8 mouse cellular contexts compared by ENCODE assay signal in genomic region chr6:55202913-55203910, GRCm38 (mm10). TPM values are rescaled to one million over a fixed set of nuclear protein-coding genes. Genes with fewer than 3 reads are reported as not detected.
DNase-seq lines count a peak whose midpoint lies in the region; ATAC-seq and TF ChIP-seq lines count a peak whose summit lies in the region.

Mindy4 (plus strand) TSS chr6:55203383.

- H3K4me2 ChIP-seq in forebrain, embryonic 14.5 days (ENCODE audit: low read length): peak within 1 kb of the TSS; percentile 54
- H3K4me2 ChIP-seq in liver, embryonic 15.5 days: peak within 1 kb of the TSS; percentile 79
- peak within 1 kb of the TSS; percentile 64 for H3K4me2 ChIP-seq in neural tube, embryonic 12.5 days (replicated peaks)

- DNase-seq in ES-E14 (ENCODE audit: low read depth, low spot score): peak; percentile 64
- DNase-seq in cerebellum, adult 11-12 months: peak; percentile 91
- peak; percentile 99 for DNase-seq in forebrain, embryonic 14.5 days (ENCODE audit: low spot score)
- DNase-seq in heart, postnatal 10 days: peak; percentile 93 to 94
- peak; percentile 87 to 93 for DNase-seq in kidney, postnatal 4 days

- ATAC-seq in forebrain, embryonic 14.5 days: peak; percentile 97
- peak; percentile 86 for ATAC-seq in liver, embryonic 15.5 days (ENCODE audit: insufficient read depth)
- ATAC-seq in neural tube, embryonic 12.5 days (ENCODE audit: low FRiP score, low read depth): peak; percentile 98

- H3K9ac ChIP-seq in ES-E14 (ENCODE audit: insufficient read depth, low read depth, low read length, poor library complexity, severe bottlenecking): no peak within 1 kb of the TSS; the same call in 1 of the 2 replicates
- H3K9ac ChIP-seq in forebrain, embryonic 14.5 days (ENCODE audit: low read length): peak within 1 kb of the TSS; percentile 57
- peak within 1 kb of the TSS; percentile 36; the same call in 1 of the 2 replicates for H3K9ac ChIP-seq in liver, embryonic 15.5 days
- H3K9ac ChIP-seq in neural tube, embryonic 12.5 days: peak within 1 kb of the TSS; percentile 38; the same call in 1 of the 2 replicates

- no peaks in the 10 kb centered on the region for H3K36me3 ChIP-seq in ES-E14 (ENCODE audit: control insufficient read depth, insufficient read depth, low read length, poor library complexity, severe bottlenecking)
- no peaks in the 10 kb centered on the region for H3K36me3 ChIP-seq in forebrain, embryonic 14.5 days (ENCODE audit: control insufficient read depth, insufficient read depth, low read length)
- no peaks in the 10 kb centered on the region for H3K36me3 ChIP-seq in liver, embryonic 15.5 days (replicated peaks)
- no peaks in the 10 kb centered on the region for H3K36me3 ChIP-seq in neural tube, embryonic 12.5 days
- H3K36me3 ChIP-seq in testis, adult 2 months (ENCODE audit: control insufficient read depth, insufficient read depth, low read length): no peaks in the 10 kb centered on the region

- in situ Hi-C loops in ES-E14 (cut with MboI; ENCODE audit: low sequenced_read_pairs in 2 of 2, unreplicated experiment in 2 of 2): no loop called here

- no peak for TF ChIP-seq CTCF in testis, adult 2 months (IDR thresholded peaks at IDR 0.05; ENCODE audit: control insufficient read depth, insufficient read depth, insufficient replicate concordance, low read depth, low read length)

- peak within 1 kb of the TSS; percentile 48 to 56 for H3K4me3 ChIP-seq in ES-E14 (ENCODE audit: insufficient read depth in 1 of 2, low read depth in 1 of 2, low read length in 2 of 2, poor library complexity in 1 of 2, severe bottlenecking in 1 of 2)
- peak within 1 kb of the TSS; percentile 38 for H3K4me3 ChIP-seq in forebrain, embryonic 14.5 days (ENCODE audit: low read depth, low read length)
- H3K4me3 ChIP-seq in liver, embryonic 15.5 days (replicated peaks): peak within 1 kb of the TSS; percentile 60
- H3K4me3 ChIP-seq in neural tube, embryonic 12.5 days: peak within 1 kb of the TSS; percentile 42
- peak within 1 kb of the TSS; percentile 89 for H3K4me3 ChIP-seq in testis, adult 2 months (ENCODE audit: control insufficient read depth, low read depth, low read length)

- H3K27me3 ChIP-seq in forebrain, embryonic 14.5 days (replicated peaks; ENCODE audit: control insufficient read depth, insufficient read depth, low read length): no peaks in the 10 kb centered on the region
- H3K27me3 ChIP-seq in liver, embryonic 15.5 days: no peaks in the 10 kb centered on the region
- no peaks in the 10 kb centered on the region for H3K27me3 ChIP-seq in neural tube, embryonic 12.5 days (replicated peaks)
- no peaks in the 10 kb centered on the region for H3K27me3 ChIP-seq in testis, adult 2 months (ENCODE audit: control insufficient read depth, insufficient read depth, low read length)

- TF ChIP-seq POLR2A in testis, adult 2 months (IDR thresholded peaks at IDR 0.05; ENCODE audit: control insufficient read depth, low read depth, low read length): peak; percentile 77

- no peak within 1 kb of the TSS for H3K27ac ChIP-seq in ES-E14 (ENCODE audit: insufficient read depth, low read depth, low read length, poor library complexity, severe bottlenecking)
- H3K27ac ChIP-seq in forebrain, embryonic 14.5 days (ENCODE audit: low read depth, low read length): peak within 1 kb of the TSS; percentile 90
- 0 out of 2 replicates have a peak within 1 kb of the TSS, but pooled peaks have one; percentile 26 for H3K27ac ChIP-seq in liver, embryonic 15.5 days (replicated peaks)
- peak within 1 kb of the TSS; percentile 22; the same call in 1 of the 2 replicates for H3K27ac ChIP-seq in neural tube, embryonic 12.5 days
- H3K27ac ChIP-seq in testis, adult 2 months (ENCODE audit: control insufficient read depth, insufficient read depth, low read depth, low read length): peak within 1 kb of the TSS; percentile 91

- intact Hi-C loops in heart, postnatal 10 days (cut with DNase I): no loop called here

- H3K4me1 ChIP-seq in ES-E14 (ENCODE audit: control insufficient read depth in 2 of 2, insufficient read depth in 2 of 2, low read length in 2 of 2, poor library complexity in 1 of 2): 0 out of 4 replicates have a peak, but pooled peaks cover 0 to 2% of the 10 kb centered on the region in 2 experiments
- peaks cover 9% of the 10 kb centered on the region; the same call in 1 of the 2 replicates for H3K4me1 ChIP-seq in forebrain, embryonic 14.5 days (ENCODE audit: control insufficient read depth, insufficient read depth, low read length)
- peaks cover 14% of the 10 kb centered on the region for H3K4me1 ChIP-seq in liver, embryonic 15.5 days (replicated peaks)
- peaks cover 12% of the 10 kb centered on the region for H3K4me1 ChIP-seq in neural tube, embryonic 12.5 days
- peaks cover 4% of the 10 kb centered on the region for H3K4me1 ChIP-seq in testis, adult 2 months (ENCODE audit: control insufficient read depth, insufficient read depth, low read length)

- no peaks in the 10 kb centered on the region for H3K9me3 ChIP-seq in ES-E14 (ENCODE audit: control insufficient read depth, insufficient read depth, low read depth, low read length)
- no peaks in the 10 kb centered on the region for H3K9me3 ChIP-seq in forebrain, embryonic 14.5 days (replicated peaks; ENCODE audit: control insufficient read depth, low read length)
- no peaks in the 10 kb centered on the region for H3K9me3 ChIP-seq in liver, embryonic 15.5 days (replicated peaks)
- H3K9me3 ChIP-seq in neural tube, embryonic 12.5 days: no peaks in the 10 kb centered on the region

- WGBS in forebrain, embryonic 14.5 days: 1% methylated on average over 32 of the region's 33 CpGs
- 6% methylated on average over 32 of the region's 33 CpGs for WGBS in liver, embryonic 15.5 days (ENCODE audit: insufficient replicate concordance)
- WGBS in neural tube, embryonic 12.5 days: 4% methylated on average over 32 of the region's 33 CpGs

TF ChIP-seq in ES-E14, 5 proteins besides CTCF, POLR2A, EP300 and RAD21:
- TF ChIP-seq CHD2 (IDR thresholded peaks at IDR 0.05; ENCODE audit: low read depth, low read length) (no peak), ZC3H11A (IDR thresholded peaks at IDR 0.05; ENCODE audit: borderline replicate concordance, low read depth, low read length) (no peak), HCFC1 (IDR thresholded peaks at IDR 0.05; ENCODE audit: borderline replicate concordance, insufficient read depth, low read length) (peak; percentile 86), ZNF384 (IDR thresholded peaks at IDR 0.05; ENCODE audit: low read depth, low read length) (no peak), MAFK (IDR thresholded peaks at IDR 0.05; ENCODE audit: insufficient read depth, low read depth, low read length) (no peak)

RNA-seq across cellular contexts. Expression of gene Mindy4, which starts in this region (rescaled TPM):
- total RNA-seq in ES-E14 (2012; rRNA removed): 3.0 TPM in 2 replicates
- 15.8 and 18.6 TPM in 2 replicates for polyA plus RNA-seq in forebrain, embryonic 14.5 days (2014; fragmentation: Nextera tagmentation; extraction: Ambion mirVana)
- 1 to 10 TPM; 4.9 to 5.2 TPM for total RNA-seq in heart, postnatal 10 days (2021)
- polyA plus RNA-seq in liver, embryonic 15.5 days (2015; fragmentation: Nextera tagmentation; extraction: Ambion mirVana): 1.0 and 1.3 TPM in 2 replicates
- 8.8 and 11.7 TPM in 2 replicates for polyA plus RNA-seq in neural tube, embryonic 12.5 days (2016; fragmentation: Nextera tagmentation; extraction: Ambion mirVana)
- polyA plus RNA-seq in testis, adult 2 months (2012; rRNA removed): 61.8 and 84.2 TPM in 2 replicates

Comparison
In these comparisons a context has a peak if more than half of its experiments do, and no peak if none do; other contexts are left out.
1. H3K4me3 ChIP-seq: peak in every context shown above with its lines; median percentile 89 in testis, adult 2 months; 60 in liver, embryonic 15.5 days; 52 in ES-E14; 42 in neural tube, embryonic 12.5 days; 38 in forebrain, embryonic 14.5 days.